Mouse (Mus musculus): Measurements from ENCODE around the gene Enho. TPM values are rescaled to one million over a fixed set of nuclear protein-coding genes. Genes with fewer than 3 reads are reported as not detected.
A peak's percentile ranks its signal among the peaks of the same experiment; 100 is the strongest.

Enho gene
- total RNA-seq, 2 experiments from 2014 or later: 9.7 to 11.0 TPM

GRCm38 (mm10) chr4:41664533-41664932, 24.4 kb upstream of the Enho start:
- DNase-seq: no peak

- no peak for DNase-seq
These were observed 23.5 kb upstream of the Enho start for GRCm38 (mm10) chr4:41663614-41664013.

- DNase-seq: no peak
These were observed 22.6 kb upstream of the Enho start for GRCm38 (mm10) chr4:41662723-41663122.

GRCm38 (mm10) chr4:41660851-41661430, 20.8 kb upstream of the Enho start:
- no peak for DNase-seq

GRCm38 (mm10) chr4:41659556-41659955, 19.4 kb upstream of the Enho start:
- no peak for DNase-seq

- no peak for DNase-seq
These were observed 18.7 kb upstream of the Enho start for GRCm38 (mm10) chr4:41658566-41659384.

- no peak for DNase-seq
These were observed 15.4 kb upstream of the Enho start for GRCm38 (mm10) chr4:41655525-41655924.

GRCm38 (mm10) chr4:41654217-41654616, 14.1 kb upstream of the Enho start:
- DNase-seq: peak; percentile 39 to 75

GRCm38 (mm10) chr4:41653730-41654129, 13.6 kb upstream of the Enho start:
- no peak for DNase-seq

GRCm38 (mm10) chr4:41653296-41653695, 13.2 kb upstream of the Enho start:
- DNase-seq: peak; percentile 58 to 84

GRCm38 (mm10) chr4:41648627-41649026, 8.5 kb upstream of the Enho start:
- DNase-seq: no peak

GRCm38 (mm10) chr4:41648157-41648556, 8.0 kb upstream of the Enho start:
- DNase-seq: no peak

- DNase-seq: peak in 1 of 2 experiments; percentile 47
These were observed 5.4 kb upstream of the Enho start for GRCm38 (mm10) chr4:41645488-41645887.

GRCm38 (mm10) chr4:41641199-41641822, 1.2 kb upstream of the Enho start:
- no peak for DNase-seq

- no peak for DNase-seq
These were observed 796 bp downstream of the Enho start for GRCm38 (mm10) chr4:41639214-41639841.

- DNase-seq: no peak
These were observed 1.3 kb downstream of the Enho start for GRCm38 (mm10) chr4:41638828-41639213.

GRCm38 (mm10) chr4:41638186-41638731, 1.9 kb downstream of the Enho start:
- DNase-seq: no peak

GRCm38 (mm10) chr4:41636882-41637635, 3.1 kb downstream of the Enho start:
- DNase-seq: no peak

GRCm38 (mm10) chr4:41636366-41636765, 3.8 kb downstream of the Enho start:
- no peak for DNase-seq

- no peak for DNase-seq
These were observed 4.2 kb downstream of the Enho start for GRCm38 (mm10) chr4:41635906-41636305.

GRCm38 (mm10) chr4:41635224-41635623, 4.9 kb downstream of the Enho start:
- no peak for DNase-seq

GRCm38 (mm10) chr4:41634631-41635030, 5.5 kb downstream of the Enho start:
- no peak for DNase-seq
